Mouse (Mus musculus): ENCODE measurements at regions not wholly inside any gene's neighbourhood (a gene's known extent, or its start where the extent isn't known, plus 50 kb on each side); places are given as distances from the start of the nearest gene placed in this dataset.
"Not testable (repeated sequence)": the region's sequence is repeated elsewhere in the genome, so short reads cannot be mapped to it uniquely, and the experiment has no call there.

GRCm38 (mm10) chr13:19264996-19265395 is 130.6 kb downstream of the Stard3nl start:
- TF ChIP-seq CTCF (IDR thresholded peaks at IDR 0.05; ENCODE audit: borderline replicate concordance, extremely low read depth, insufficient read depth, insufficient read length); POLR2A (IDR thresholded peaks at IDR 0.05; ENCODE audit: borderline replicate concordance, extremely low read depth, insufficient read depth, insufficient read length, poor library complexity, severe bottlenecking): not testable (repeated sequence)

All from brain, embryonic 14.5 days (tissue).